Mouse (Mus musculus) stomach, postnatal 0 days (tissue): Measurements from ENCODE around the gene Olfr212. TPM values are rescaled to one million over a fixed set of nuclear protein-coding genes. Genes with fewer than 3 reads are reported as not detected.

ENCODE experiments used
- ATAC-seq: fragments of 200-750 bp; cut with Nextera tagmentation; 2 replicates; pipeline ENCODE4 v1.8.0; 2017; ENCODE audit not compliant: low FRiP score, low TSS enrichment
- DNase-seq: peaks from one replicate; pipeline ENCODE4 v3.0.0-alpha.2; 2016; ENCODE audit warnings: low spot score
- H3K27ac ChIP-seq: fragments of 300-500 bp; sonication (generic); replicated peaks from 2 replicates; pipeline ENCODE4 v1.5.1; 2014; ENCODE audit warnings: mild to moderate bottlenecking, control low read depth
- H3K27me3 ChIP-seq: fragments of 300-500 bp; sonication (generic); 2 replicates; pipeline ENCODE4 v1.6.1; 2014; ENCODE audit warnings: low read length; ENCODE audit not compliant: control insufficient read depth, insufficient read depth
- H3K36me3 ChIP-seq: fragments of 300-500 bp; sonication (generic); 2 replicates; pipeline ENCODE4 v1.6.1; 2014; ENCODE audit warnings: low read length, mixed read lengths; ENCODE audit not compliant: control insufficient read depth, insufficient read depth
- H3K4me1 ChIP-seq: fragments of 300-500 bp; sonication (generic); replicated peaks from 2 replicates; pipeline ENCODE4 v1.6.1; 2014; ENCODE audit warnings: antibody characterized with exemption; ENCODE audit not compliant: control insufficient read depth, insufficient read depth
- H3K4me2 ChIP-seq: fragments of 300-500 bp; sonication (generic); replicated peaks from 2 replicates; pipeline ENCODE4 v1.6.1; 2014; ENCODE audit warnings: low read depth, mild to moderate bottlenecking, control low read depth, moderate library complexity
- H3K4me3 ChIP-seq: fragments of 300-500 bp; sonication (generic); 2 replicates; pipeline ENCODE4 v1.5.1; 2014; ENCODE audit warnings: low read depth, low read length, control low read depth
- H3K9ac ChIP-seq: fragments of 300-500 bp; sonication (generic); 2 replicates; pipeline ENCODE4 v1.6.1; 2014; ENCODE audit warnings: mild to moderate bottlenecking, low read length, control low read depth, mixed read lengths
- H3K9me3 ChIP-seq: fragments of 300-500 bp; sonication (generic); 2 replicates; pipeline ENCODE4 v1.6.1; 2016; ENCODE audit warnings: low read length; ENCODE audit not compliant: control insufficient read depth
- CTCF ChIP-seq: IDR thresholded peaks from 2 replicates; pipeline ENCODE4 v1.5.1; 2016; ENCODE audit warnings: antibody characterized with exemption, low read depth, mild to moderate bottlenecking, moderate library complexity
- EP300 ChIP-seq: optimal IDR thresholded peaks from 2 replicates; pipeline ENCODE3; 2016; ENCODE audit warnings: antibody characterized with exemption
- WGBS: fragments of 180-500 bp; shearing (Covaris S2); extraction: QIAGEN DNeasy Blood & Tissue Kit; methylation state at CpG from one replicate; pipeline ENCODE4 v1.1.7; 2014; 5-methylcytosine and 5-hydroxymethylcytosine counted together
- polyA plus RNA-seq: library from polyadenylated mRNA; unstranded; fragments of >200 nt; fragmentation: Nextera tagmentation; extraction: Ambion mirVana; gene quantifications from 2 replicates; pipeline ENCODE4 v1.2.1, GENCODE M21; 2015

Gene Olfr212
- polyA plus RNA-seq, 1 experiment from 2014 or later: not detected

DNA sequence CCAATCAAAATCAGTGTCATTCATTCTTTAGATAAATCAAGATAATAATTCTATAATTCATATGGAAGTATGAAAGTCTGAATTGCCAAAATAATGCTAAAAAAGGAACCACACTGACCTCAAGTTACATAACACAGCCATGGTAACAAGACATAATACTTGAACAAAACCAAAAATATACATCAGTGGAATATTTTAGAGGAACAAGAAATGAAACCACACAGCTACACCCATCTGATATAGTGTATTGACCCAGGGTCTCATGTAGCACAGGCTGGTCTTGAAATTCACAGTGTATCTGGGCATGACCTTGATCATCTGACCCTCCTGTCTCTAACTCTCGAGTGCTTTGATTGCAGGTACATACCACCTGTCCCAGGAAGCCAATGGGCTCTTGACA is 19.5 kb upstream of the Olfr212 start:
- Histone ChIP-seq H3K9me3 (no peaks in the 10 kb centered on the region), H3K4me1 (no peaks in the 10 kb centered on the region), H3K9ac (no peak overlapping the region), H3K27me3 (no peaks in the 10 kb centered on the region), H3K36me3 (no peaks in the 10 kb centered on the region), H3K4me3 (no peak overlapping the region), H3K4me2 (no peak overlapping the region), H3K27ac (no peak overlapping the region)
- ATAC-seq (no peak), DNase-seq (no peak)
- 52% methylated on average over 1 of the region's 1 CpGs for WGBS
- TF ChIP-seq CTCF: no peak
- no peak for TF ChIP-seq EP300

DNA sequence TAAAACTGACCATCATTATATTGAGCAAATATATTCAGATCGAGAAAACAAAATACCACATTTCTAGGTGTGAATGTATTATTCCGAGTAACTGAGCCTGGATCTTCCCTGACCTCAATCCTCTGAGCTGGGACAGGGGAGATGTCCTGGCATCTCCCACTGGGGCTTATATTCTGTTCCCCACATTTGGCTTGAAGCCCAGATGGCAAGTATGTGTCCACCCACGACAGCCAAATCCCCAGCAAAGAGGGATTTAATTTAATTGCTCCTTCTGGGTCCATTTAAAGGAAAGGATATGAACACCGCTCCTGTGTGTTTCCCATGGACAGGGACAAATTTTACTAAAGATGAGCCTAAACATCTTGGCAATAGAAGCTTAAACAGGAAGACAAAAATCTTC is 17.5 kb upstream of the Olfr212 start, which contains the start of gene Olfr211:
Gene Olfr211 (plus strand): TSS at position 301 of the 400 bp plus-strand sequence.
- H3K9ac ChIP-seq: no peak within 1 kb of the TSS
- TF ChIP-seq CTCF (no peak), EP300 (no peak)
- H3K9me3 ChIP-seq: no peaks in the 10 kb centered on the region
- 68% methylated on average over 4 of the region's 4 CpGs for WGBS
- H3K36me3 ChIP-seq: no peaks in the 10 kb centered on the region
- no peaks in the 10 kb centered on the region for H3K4me1 ChIP-seq
- H3K4me3 ChIP-seq: no peak within 1 kb of the TSS
- no peaks in the 10 kb centered on the region for H3K27me3 ChIP-seq
- ATAC-seq (no peak), DNase-seq (no peak)
- no peak within 1 kb of the TSS for H3K4me2 ChIP-seq
- H3K27ac ChIP-seq: no peak within 1 kb of the TSS

DNA sequence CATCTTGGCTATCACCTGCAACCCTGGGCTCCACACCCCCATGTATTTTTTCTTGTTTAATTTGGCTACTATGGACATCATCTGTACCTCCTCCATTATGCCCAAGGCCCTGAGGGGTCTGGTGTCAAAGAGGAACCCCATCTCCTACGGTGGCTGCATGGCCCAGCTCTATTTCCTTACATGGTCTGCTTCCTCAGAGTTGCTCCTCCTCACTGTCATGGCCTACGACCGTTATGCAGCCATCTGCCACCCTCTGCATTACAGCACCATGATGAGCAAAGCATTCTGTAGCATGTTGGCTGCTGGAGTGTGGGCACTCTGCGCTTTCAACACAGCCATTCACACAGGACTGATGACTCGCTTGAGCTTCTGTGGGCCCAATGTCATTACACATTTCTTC is 12.6 kb upstream of the Olfr212 start:
- H3K4me1 ChIP-seq: no peaks in the 10 kb centered on the region
- H3K9me3 ChIP-seq: no peaks in the 10 kb centered on the region
- H3K27ac ChIP-seq: no peak overlapping the region
- ATAC-seq (no peak), DNase-seq (no peak)
- 80% methylated on average over 5 of the region's 5 CpGs for WGBS
- no peak overlapping the region for H3K9ac ChIP-seq
- no peak overlapping the region for H3K4me2 ChIP-seq
- no peak overlapping the region for H3K4me3 ChIP-seq
- H3K27me3 ChIP-seq: no peaks in the 10 kb centered on the region
- no peak for TF ChIP-seq EP300
- no peak for TF ChIP-seq CTCF
- no peaks in the 10 kb centered on the region for H3K36me3 ChIP-seq

DNA sequence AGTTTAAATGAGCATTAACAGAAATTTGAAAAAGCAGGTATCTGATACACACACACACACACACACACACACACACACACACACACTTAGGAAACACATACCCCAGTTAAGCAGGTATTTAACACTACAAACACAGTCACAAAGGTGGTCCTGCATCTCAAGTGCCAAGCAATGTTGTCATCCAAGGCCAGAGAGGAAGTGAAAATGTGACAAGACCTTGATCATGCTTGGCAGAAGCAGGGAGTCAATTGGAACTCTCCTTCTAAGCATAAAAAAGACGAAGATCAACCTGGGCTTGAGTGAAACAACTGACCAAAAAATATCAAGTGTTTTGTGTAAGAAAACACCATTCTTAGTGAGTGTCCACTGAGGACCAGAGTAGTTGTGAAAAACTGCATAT is 10.4 kb upstream of the Olfr212 start:
- Histone ChIP-seq H3K27me3 (no peaks in the 10 kb centered on the region), H3K27ac (no peak overlapping the region), H3K9me3 (no peaks in the 10 kb centered on the region), H3K36me3 (no peaks in the 10 kb centered on the region), H3K4me2 (no peak overlapping the region), H3K4me3 (no peak overlapping the region), H3K4me1 (no peaks in the 10 kb centered on the region), H3K9ac (no peak overlapping the region)
- DNase-seq (no peak), ATAC-seq (no peak)
- TF ChIP-seq CTCF (no peak), EP300 (no peak)
- 85% methylated on average over 1 of the region's 1 CpGs for WGBS

DNA sequence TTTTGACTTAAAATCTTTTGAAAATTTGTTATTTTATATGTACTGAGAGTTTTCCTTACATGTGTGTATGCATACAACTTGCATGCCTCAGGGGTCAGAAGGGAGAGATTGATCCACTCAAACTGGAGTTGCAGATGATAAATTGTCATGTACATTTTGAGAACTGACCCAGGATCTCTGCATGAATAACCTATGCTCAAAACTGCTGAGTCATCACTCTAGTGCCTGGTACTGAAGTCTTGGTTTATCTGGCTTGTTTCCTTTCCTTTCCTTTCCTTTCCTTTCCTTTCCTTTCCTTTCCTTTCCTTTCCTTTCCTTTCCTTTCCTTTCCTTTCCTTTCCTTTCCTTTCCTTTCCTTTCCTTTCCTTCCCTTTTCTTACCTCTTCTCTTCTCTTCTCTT is 8.5 kb downstream of the Olfr212 start:
- H3K9me3 ChIP-seq: no peaks in the 10 kb centered on the region
- H3K4me2 ChIP-seq: no peak overlapping the region
- H3K9ac ChIP-seq: no peak overlapping the region
- no peaks in the 10 kb centered on the region for H3K27me3 ChIP-seq
- no peak overlapping the region for H3K27ac ChIP-seq
- DNase-seq: no peak
- H3K4me3 ChIP-seq: no peak overlapping the region
- no peaks in the 10 kb centered on the region for H3K4me1 ChIP-seq
- no peaks in the 10 kb centered on the region for H3K36me3 ChIP-seq
- TF ChIP-seq EP300 (no peak), CTCF (no peak)
- ATAC-seq: no peak

DNA sequence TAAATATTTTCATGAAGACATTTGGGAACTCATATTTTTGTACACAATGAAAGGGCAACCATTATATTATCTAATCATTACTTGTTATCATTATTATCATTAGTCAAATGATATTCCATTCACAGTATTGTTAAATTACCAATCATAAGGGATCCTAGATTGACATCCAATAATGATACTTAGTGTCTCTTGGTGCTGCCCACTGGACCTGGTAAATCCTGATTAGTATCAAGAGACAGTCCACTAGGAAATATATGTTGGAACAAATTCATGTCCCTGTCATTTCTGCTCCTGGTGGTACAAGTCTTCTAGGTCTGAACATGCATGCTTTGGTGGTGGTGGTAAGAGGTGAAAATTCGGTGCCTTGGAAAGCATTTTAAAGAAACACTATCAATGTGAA is 31.8 kb downstream of the Olfr212 start, which contains the start of gene Olfr213:
Gene Olfr213 (plus strand): TSS at position 301 of the 400 bp plus-strand sequence.
- Histone ChIP-seq H3K36me3 (no peaks in the 10 kb centered on the region), H3K9me3 (no peaks in the 10 kb centered on the region), H3K4me2 (no peak within 1 kb of the TSS), H3K27ac (no peak within 1 kb of the TSS), H3K4me1 (no peaks in the 10 kb centered on the region), H3K4me3 (no peak within 1 kb of the TSS), H3K27me3 (no peaks in the 10 kb centered on the region), H3K9ac (no peak within 1 kb of the TSS)
- WGBS: 76% methylated on average over 1 of the region's 1 CpGs
- no peak for ATAC-seq
- TF ChIP-seq CTCF: no peak
- no peak for DNase-seq
